Mouse (Mus musculus): ENCODE data around the gene Plxna4.

DNA sequence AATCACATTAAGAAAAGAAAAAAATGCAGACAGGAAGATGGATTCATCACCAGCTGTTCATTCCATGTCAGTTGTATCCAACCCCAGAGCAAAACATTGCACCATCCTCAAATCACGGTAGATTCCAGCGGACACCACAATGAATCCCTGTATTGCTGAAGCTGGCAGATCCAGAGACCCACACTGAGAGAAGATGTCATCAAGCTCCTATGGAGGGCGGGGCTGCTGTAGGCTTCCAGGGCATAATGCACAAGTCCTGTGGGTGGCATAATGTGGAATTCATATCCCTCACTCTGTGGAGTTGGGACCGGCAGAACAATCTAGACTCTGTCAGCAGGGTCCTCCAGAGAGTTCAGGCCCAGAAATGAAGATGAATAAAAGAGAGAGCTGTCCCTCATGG lies 278.8 kb downstream of the Plxna4 start:
- TF ChIP-seq CTCF (IDR thresholded peaks at IDR 0.05): no peak
- no peak for TF ChIP-seq EP300 (IDR thresholded peaks at IDR 0.05)
